Mouse (Mus musculus) adrenal gland (tissue): ENCODE data around the gene Yif1b.

ENCODE experiments used
- intact Hi-C: fragments of 180-260 bp; cut with DNase I; formaldehyde crosslinking; loops from one replicate; pipeline ENCODE4 v1.15.1; 2025

Yif1b gene

DNA sequence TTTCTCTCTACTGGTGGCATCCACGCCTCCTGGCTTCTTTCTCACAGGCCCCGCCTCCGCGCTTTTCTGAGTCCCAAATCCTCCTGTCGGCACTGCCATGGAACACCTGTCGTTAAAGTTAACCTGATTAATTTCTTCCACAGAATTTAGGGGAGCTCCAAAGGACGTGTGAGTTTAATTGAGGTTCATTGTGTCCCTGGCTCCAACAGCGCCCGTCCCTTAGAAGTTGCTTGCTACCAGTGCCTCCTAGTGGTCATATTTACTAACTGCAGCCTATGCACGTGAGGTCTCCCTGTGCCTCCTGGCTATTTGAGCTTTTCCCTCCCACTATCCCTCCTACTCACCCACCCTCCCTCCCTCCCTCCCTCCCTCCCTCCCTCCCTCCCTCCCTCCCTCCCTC lies 58.9 kb downstream of the Yif1b start:
- intact Hi-C loops = loop anchor here (5.0 to 10.0 kb wide), 4 partner anchors 50 to 242 kb away; partner anchors contain the start of genes 2200002D01Rik, Psmd8 and Ryr1
